Mouse (Mus musculus) midbrain, embryonic 15.5 days (tissue): ENCODE measurements around the gene Gm21739. TPM values are rescaled to one million over a fixed set of nuclear protein-coding genes. Genes with fewer than 3 reads are reported as not detected.
"Not testable (repeated sequence)": the region's sequence is repeated elsewhere in the genome, so short reads cannot be mapped to it uniquely, and the experiment has no call there.

Experiments used
- ATAC-seq: fragments of 200-750 bp; cut with Nextera tagmentation; replicated peaks from 2 replicates; pipeline ENCODE4 v1.8.0; 2017; ENCODE audit warnings: moderate TSS enrichment
- H3K27ac ChIP-seq: fragments of 300-500 bp; sonication (generic); 2 replicates; pipeline ENCODE4 v1.5.1; 2015; ENCODE audit warnings: mild to moderate bottlenecking, inconsistent platforms
- H3K27me3 ChIP-seq: fragments of 300-500 bp; sonication (generic); replicated peaks from 2 replicates; pipeline ENCODE4 v1.6.1; 2015; ENCODE audit warnings: inconsistent platforms
- H3K36me3 ChIP-seq: fragments of 300-500 bp; sonication (generic); replicated peaks from 2 replicates; pipeline ENCODE4 v1.6.1; 2015; ENCODE audit warnings: inconsistent platforms
- H3K4me1 ChIP-seq: fragments of 300-500 bp; sonication (generic); 2 replicates; pipeline ENCODE4 v1.6.1; 2015; ENCODE audit warnings: inconsistent platforms
- H3K4me2 ChIP-seq: fragments of 300-500 bp; sonication (generic); 2 replicates; pipeline ENCODE4 v1.6.1; 2015; ENCODE audit warnings: inconsistent platforms, mild to moderate bottlenecking, moderate library complexity
- H3K4me3 ChIP-seq: fragments of 300-500 bp; sonication (generic); 2 replicates; pipeline ENCODE4 v1.5.1; 2015; ENCODE audit warnings: mild to moderate bottlenecking, inconsistent platforms
- H3K9ac ChIP-seq: fragments of 300-500 bp; sonication (generic); 2 replicates; pipeline ENCODE4 v1.6.1; 2015; ENCODE audit warnings: mild to moderate bottlenecking, inconsistent platforms
- H3K9me3 ChIP-seq: fragments of 300-500 bp; sonication (generic); 2 replicates; pipeline ENCODE4 v1.6.1; 2016; ENCODE audit warnings: inconsistent platforms
- WGBS: fragments of 180-500 bp; shearing (Covaris S2); methylation state at CpG from one replicate; pipeline ENCODE4 v1.1.7; 2015; ENCODE audit warnings: mixed read lengths; 5-methylcytosine and 5-hydroxymethylcytosine counted together
- polyA plus RNA-seq: library from polyadenylated mRNA; unstranded; fragments of >200 nt; fragmentation: Nextera tagmentation; extraction: Ambion mirVana; gene quantifications from 2 replicates; pipeline ENCODE4 v1.2.1, GENCODE M21; 2015

The Gm21739 gene
- not detected in 2 replicates for polyA plus RNA-seq

DNA sequence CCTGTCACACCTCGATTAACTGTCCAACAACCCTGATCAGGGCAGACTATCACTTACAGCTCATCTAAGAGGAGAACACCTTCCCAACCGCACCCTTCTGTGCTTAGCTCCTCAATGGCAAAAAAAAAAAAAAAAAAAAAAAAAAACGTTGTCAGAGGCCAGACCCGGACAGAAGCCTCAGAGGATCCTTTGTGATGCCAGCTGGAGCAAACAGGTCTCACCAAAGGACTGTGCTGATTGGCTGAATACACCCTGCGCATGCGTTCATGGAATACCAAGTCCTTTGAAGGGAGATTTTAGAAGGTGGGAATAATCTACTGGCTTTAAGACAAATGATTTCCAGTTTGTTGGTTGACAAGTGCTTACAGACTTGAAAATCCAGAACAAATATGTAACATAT is at the start of gene Gm21739:
Gene Gm21739 (minus strand): TSS at position 101 of the 400 bp plus-strand sequence.
- not testable (repeated sequence) for H3K9me3 ChIP-seq, ATAC-seq, H3K4me1 ChIP-seq, H3K4me2 ChIP-seq, H3K27me3 ChIP-seq, H3K27ac ChIP-seq, H3K9ac ChIP-seq, H3K4me3 ChIP-seq, H3K36me3 ChIP-seq
- no CpG with 5 or more reads among the region's 6 CpGs for WGBS
